In genomic region chr3:157695128-157696075, GRCm38 (mm10) we compare ENCODE assay signal across 16 mouse cellular contexts.
DNase-seq lines count a peak whose midpoint lies in the region; ATAC-seq and TF ChIP-seq lines count a peak whose summit lies in the region.
"Had no signal": no experiment of that assay in that cellular context is flagged by ENCODE, and none has a peak within 500 bp of the region (broad histone marks: within the 10 kb centered on the region; RNA-seq: fewer than 3 reads in every experiment).

No protein-coding gene starts in this region.

- no peak overlapping the region for H3K4me2 ChIP-seq in hindbrain, embryonic 11.5 days (replicated peaks; ENCODE audit: low read depth, low read length)
- H3K4me2 ChIP-seq in hindbrain, postnatal 0 days (ENCODE audit: low read depth, low read length), result no peak overlapping the region
- H3K4me2 ChIP-seq in midbrain, postnatal 0 days (ENCODE audit: low read depth, low read length, poor library complexity, severe bottlenecking), result no peak overlapping the region
- H3K4me2 ChIP-seq: heart, embryonic 15.5 days had no signal

- CTCF ChIA-PET in Patski (lab: Charles Lee), result interaction anchor here (0.8 to 2.8 kb wide), 5 partner anchors 12 to 29 kb away, joined by 3 to 10 read pairs (median 4); no protein-coding TSS in a partner anchor

- H3K9me3 ChIP-seq in hindbrain, embryonic 11.5 days (ENCODE audit: control insufficient read depth, low read length), result no peaks in the 10 kb centered on the region
- H3K9me3 ChIP-seq in hindbrain, postnatal 0 days (ENCODE audit: low read length), result no peaks in the 10 kb centered on the region
- no peaks in the 10 kb centered on the region for H3K9me3 ChIP-seq in midbrain, postnatal 0 days (ENCODE audit: low read length)
- H3K9me3 ChIP-seq: heart, embryonic 15.5 days had no signal

- H3K36me3 ChIP-seq in hindbrain, embryonic 11.5 days (ENCODE audit: control insufficient read depth, insufficient read depth, low read length), result no peaks in the 10 kb centered on the region
- no peaks in the 10 kb centered on the region for H3K36me3 ChIP-seq in hindbrain, postnatal 0 days (ENCODE audit: insufficient read depth, low read length)
- H3K36me3 ChIP-seq in midbrain, postnatal 0 days (ENCODE audit: insufficient read depth, low read length), result no peaks in the 10 kb centered on the region
- H3K36me3 ChIP-seq: heart, embryonic 15.5 days had no signal

- POLR2A ChIA-PET in Patski (lab: Charles Lee), result interaction anchor here (1.3 kb wide), 1 partner anchor 29 kb away, joined by 5 read pairs; no protein-coding TSS in a partner anchor

- TF ChIP-seq CTCF in hindbrain, postnatal 0 days (IDR thresholded peaks at IDR 0.05; ENCODE audit: low read depth), result no peak
- TF ChIP-seq CTCF in Patski (IDR thresholded peaks at IDR 0.05), result no peak
- no peak for TF ChIP-seq CTCF in midbrain, postnatal 0 days (IDR thresholded peaks at IDR 0.05)

- no peaks in the 10 kb centered on the region for H3K4me1 ChIP-seq in hindbrain, embryonic 11.5 days (replicated peaks; ENCODE audit: control insufficient read depth, insufficient read depth, low read length)
- H3K4me1 ChIP-seq in hindbrain, postnatal 0 days (ENCODE audit: insufficient read depth, low read length), result no peaks in the 10 kb centered on the region
- H3K4me1 ChIP-seq in midbrain, postnatal 0 days (ENCODE audit: insufficient read depth, low read length), result no peaks in the 10 kb centered on the region
- H3K4me1 ChIP-seq: heart, embryonic 15.5 days had no signal

- H3K9ac ChIP-seq in hindbrain, embryonic 11.5 days (ENCODE audit: low read depth, low read length), result no peak overlapping the region
- no peak overlapping the region for H3K9ac ChIP-seq in hindbrain, postnatal 0 days (replicated peaks; ENCODE audit: low read length)
- H3K9ac ChIP-seq in midbrain, postnatal 0 days (replicated peaks; ENCODE audit: low read length, poor library complexity, severe bottlenecking), result no peak overlapping the region
- H3K9ac ChIP-seq: forebrain, postnatal 0 days; heart, embryonic 15.5 days had no signal

- no peak for DNase-seq in hindbrain, embryonic 11.5 days (ENCODE audit: low spot score)
- DNase-seq in hindbrain, postnatal 0 days (ENCODE audit: low spot score), result no peak
- no peak for DNase-seq in Patski (ENCODE audit: low read depth, low spot score)
- peak; percentile 56 to 81 for DNase-seq in kidney, adult 8-10 months
- DNase-seq in midbrain, postnatal 0 days (ENCODE audit: low spot score), result no peak
- no peak for DNase-seq in natural killer cell, adult 2 months (ENCODE audit: low spot score in 2 of 2)
- no peak for DNase-seq in cerebellum, postnatal 14 days
- DNase-seq: forebrain, postnatal 0 days; gastrocnemius, postnatal 25 days; layer of hippocampus, adult 9-11 months; left cerebral cortex, postnatal 4 days; right cerebral cortex, postnatal 25 days; thymus, postnatal 14 days had no signal

- H3K27ac ChIP-seq in hindbrain, embryonic 11.5 days (ENCODE audit: low read depth, low read length), result no peak overlapping the region
- no peak overlapping the region for H3K27ac ChIP-seq in hindbrain, postnatal 0 days
- no peak overlapping the region for H3K27ac ChIP-seq in midbrain, postnatal 0 days (ENCODE audit: low read depth, low read length)
- H3K27ac ChIP-seq: heart, embryonic 15.5 days had no signal

- in situ Hi-C loops in Patski (cut with MboI; ENCODE audit: low pct_unique_long_range_greater_than_20kb), result no loop called here

- H3K4me3 ChIP-seq in hindbrain, embryonic 11.5 days (ENCODE audit: low read depth, low read length), result no peak overlapping the region
- H3K4me3 ChIP-seq in hindbrain, postnatal 0 days (ENCODE audit: low read length), result no peak overlapping the region
- no peak overlapping the region for H3K4me3 ChIP-seq in midbrain, postnatal 0 days (ENCODE audit: low read depth, low read length)
- H3K4me3 ChIP-seq: heart, embryonic 15.5 days had no signal

- H3K27me3 ChIP-seq in hindbrain, embryonic 11.5 days (ENCODE audit: control insufficient read depth, insufficient read depth, low read length), result no peaks in the 10 kb centered on the region
- no peaks in the 10 kb centered on the region for H3K27me3 ChIP-seq in hindbrain, postnatal 0 days (ENCODE audit: insufficient read depth, low read length)
- no peaks in the 10 kb centered on the region for H3K27me3 ChIP-seq in Patski
- H3K27me3 ChIP-seq in midbrain, postnatal 0 days (ENCODE audit: insufficient read depth, low read length), result no peaks in the 10 kb centered on the region
- H3K27me3 ChIP-seq: heart, embryonic 15.5 days had no signal

- peak; percentile 38; the same call in 1 of the 2 replicates for ATAC-seq in hindbrain, embryonic 11.5 days (ENCODE audit: low FRiP score)
- no peak for ATAC-seq in hindbrain, postnatal 0 days
- peak; percentile 80 for ATAC-seq in Patski
- peak; percentile 56; the same call in 1 of the 2 replicates for ATAC-seq in midbrain, postnatal 0 days (ENCODE audit: low FRiP score)
- ATAC-seq in activated CD4-positive, CD25-positive, alpha-beta regulatory T cell, adult 4 months, result no peak
- ATAC-seq: forebrain, postnatal 0 days; inflammation-experienced regulatory T-cells, adult 6 months had no signal

- 87% methylated on average over 19 of the region's 19 CpGs for whole genome bisulfite sequencing in hindbrain, embryonic 11.5 days
- WGBS in hindbrain, postnatal 0 days, result 80% methylated on average over 19 of the region's 19 CpGs
- 81% methylated on average over 19 of the region's 19 CpGs for WGBS in midbrain, postnatal 0 days

Comparison
In these comparisons a context has a peak if more than half of its experiments do, and no peak if none do; other contexts are left out.
1. ATAC-seq: peak in hindbrain, embryonic 11.5 days (single experiment), Patski (single experiment) and midbrain, postnatal 0 days (single experiment); none in hindbrain, postnatal 0 days (single experiment) and activated CD4-positive, CD25-positive, alpha-beta regulatory T cell, adult 4 months (single experiment).
2. DNase-seq: peak in kidney, adult 8-10 months (2 of 2); none in hindbrain, embryonic 11.5 days (single experiment), hindbrain, postnatal 0 days (single experiment), Patski (single experiment), midbrain, postnatal 0 days (single experiment), natural killer cell, adult 2 months (0 of 2) and cerebellum, postnatal 14 days (0 of 2).